In the genomic region with DNA sequence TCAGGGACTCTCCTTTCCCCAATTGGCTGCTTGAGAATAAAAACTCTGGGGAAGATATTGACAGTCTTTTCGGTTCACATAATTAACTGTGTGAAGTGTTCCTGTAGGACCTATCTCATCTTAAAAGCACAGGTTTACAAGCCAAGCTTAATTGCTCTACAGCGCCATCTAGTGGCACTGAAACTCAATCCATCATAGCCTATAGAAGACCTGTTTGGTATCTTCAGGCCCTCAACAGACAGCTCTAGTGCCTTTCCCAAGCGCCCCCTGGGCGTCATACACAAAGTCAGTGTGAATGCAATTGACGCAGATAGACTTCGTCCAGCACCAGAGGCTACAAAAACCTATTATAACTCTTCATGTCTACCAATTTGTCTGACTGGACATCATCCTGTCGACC, we compare ENCODE assay signal across 10 mouse cellular contexts.
DNase-seq lines count a peak whose midpoint lies in the region; ATAC-seq lines count a peak whose summit lies in the region.
"Had no signal": no experiment of that assay in that cellular context is flagged by ENCODE, and none has a peak within 500 bp of the region (broad histone marks: within the 10 kb centered on the region; RNA-seq: fewer than 3 reads in every experiment).

No protein-coding gene starts in this region.

- intact Hi-C loops in left cerebral cortex, postnatal 25 days (cut with DNase I) = loop anchor here (5.0 kb wide), 1 partner anchor 663 kb away; no protein-coding TSS in a partner anchor

- no peaks in the 10 kb centered on the region for H3K36me3 ChIP-seq in liver, embryonic 12.5 days
- H3K36me3 ChIP-seq in forebrain, embryonic 16.5 days (ENCODE audit: control insufficient read depth, insufficient read depth) = no peaks in the 10 kb centered on the region
- no peaks in the 10 kb centered on the region for H3K36me3 ChIP-seq in intestine, embryonic 16.5 days (ENCODE audit: control insufficient read depth, insufficient read depth, low read length)
- no peaks in the 10 kb centered on the region for H3K36me3 ChIP-seq in midbrain, embryonic 14.5 days (ENCODE audit: control insufficient read depth, insufficient read depth, low read length)
- H3K36me3 ChIP-seq: embryonic facial prominence, embryonic 13.5 days; stomach, embryonic 15.5 days had no signal

- H3K9me3 ChIP-seq in liver, embryonic 12.5 days (replicated peaks) = no peaks in the 10 kb centered on the region
- H3K9me3 ChIP-seq in forebrain, embryonic 16.5 days (ENCODE audit: control insufficient read depth, low read length) = no peaks in the 10 kb centered on the region
- H3K9me3 ChIP-seq in intestine, embryonic 16.5 days (ENCODE audit: control insufficient read depth, low read length) = no peaks in the 10 kb centered on the region
- H3K9me3 ChIP-seq in midbrain, embryonic 14.5 days (ENCODE audit: control insufficient read depth, low read length) = no peaks in the 10 kb centered on the region
- H3K9me3 ChIP-seq: stomach, embryonic 15.5 days had no signal

- H3K4me2 ChIP-seq in liver, embryonic 12.5 days = no peak overlapping the region
- H3K4me2 ChIP-seq in forebrain, embryonic 16.5 days (ENCODE audit: low read length) = no peak overlapping the region
- no peak overlapping the region for H3K4me2 ChIP-seq in intestine, embryonic 16.5 days (ENCODE audit: low read depth, low read length)
- no peak overlapping the region for H3K4me2 ChIP-seq in midbrain, embryonic 14.5 days (ENCODE audit: low read length)
- H3K4me2 ChIP-seq: embryonic facial prominence, embryonic 13.5 days; stomach, embryonic 15.5 days had no signal

- WGBS in liver, embryonic 12.5 days (ENCODE audit: insufficient replicate concordance) = 30% methylated on average over 7 of the region's 7 CpGs
- 37% methylated on average over 7 of the region's 7 CpGs for WGBS in forebrain, embryonic 16.5 days
- 36% methylated on average over 7 of the region's 7 CpGs for WGBS in intestine, embryonic 16.5 days
- WGBS in midbrain, embryonic 14.5 days = 38% methylated on average over 7 of the region's 7 CpGs

- ATAC-seq in liver, embryonic 12.5 days = no peak
- peak; percentile 68; the same call in 1 of the 2 replicates for ATAC-seq in forebrain, embryonic 16.5 days
- peak; percentile 60; the same call in 1 of the 2 replicates for ATAC-seq in intestine, embryonic 16.5 days
- ATAC-seq in midbrain, embryonic 14.5 days (ENCODE audit: low FRiP score, low TSS enrichment) = peak; percentile 50

- no peaks in the 10 kb centered on the region for H3K27me3 ChIP-seq in liver, embryonic 12.5 days (replicated peaks)
- H3K27me3 ChIP-seq in forebrain, embryonic 16.5 days (replicated peaks; ENCODE audit: control insufficient read depth, insufficient read depth, low read length) = no peaks in the 10 kb centered on the region
- no peaks in the 10 kb centered on the region for H3K27me3 ChIP-seq in intestine, embryonic 16.5 days (replicated peaks; ENCODE audit: control insufficient read depth, insufficient read depth, low read length)
- H3K27me3 ChIP-seq in midbrain, embryonic 14.5 days (ENCODE audit: control insufficient read depth, insufficient read depth, low read length) = no peaks in the 10 kb centered on the region
- H3K27me3 ChIP-seq: embryonic facial prominence, embryonic 13.5 days; stomach, embryonic 15.5 days had no signal

- no peaks in the 10 kb centered on the region for H3K4me1 ChIP-seq in liver, embryonic 12.5 days
- no peaks in the 10 kb centered on the region for H3K4me1 ChIP-seq in forebrain, embryonic 16.5 days (replicated peaks; ENCODE audit: control insufficient read depth, insufficient read depth, low read length)
- H3K4me1 ChIP-seq in intestine, embryonic 16.5 days (ENCODE audit: control insufficient read depth, insufficient read depth, low read length) = no peaks in the 10 kb centered on the region
- H3K4me1 ChIP-seq in midbrain, embryonic 14.5 days (ENCODE audit: control insufficient read depth, insufficient read depth, low read length) = no peaks in the 10 kb centered on the region
- H3K4me1 ChIP-seq: embryonic facial prominence, embryonic 13.5 days; stomach, embryonic 15.5 days had no signal

- DNase-seq in liver = peak; percentile 68
- peak; percentile 52 for DNase-seq in cerebellum, adult 11 months
- DNase-seq in left cerebral cortex, postnatal 25 days (ENCODE audit: low spot score in 2 of 2) = peak; percentile 55 to 66
- peak; percentile 85 for DNase-seq in midbrain, embryonic 14.5 days
- peak; percentile 36 to 41 for DNase-seq in spleen, postnatal 36 days (ENCODE audit: low spot score in 2 of 2)

- H3K4me3 ChIP-seq in liver, embryonic 12.5 days = no peak overlapping the region
- H3K4me3 ChIP-seq in forebrain, embryonic 16.5 days (replicated peaks; ENCODE audit: low read length) = no peak overlapping the region
- H3K4me3 ChIP-seq in intestine, embryonic 16.5 days (ENCODE audit: low read length) = no peak overlapping the region
- no peak overlapping the region for H3K4me3 ChIP-seq in midbrain, embryonic 14.5 days (replicated peaks; ENCODE audit: low read depth, low read length)
- H3K4me3 ChIP-seq: embryonic facial prominence, embryonic 13.5 days; stomach, embryonic 15.5 days had no signal

- H3K9ac ChIP-seq in liver, embryonic 12.5 days = no peak overlapping the region
- H3K9ac ChIP-seq in forebrain, embryonic 16.5 days (replicated peaks; ENCODE audit: low read depth, low read length) = no peak overlapping the region
- H3K9ac ChIP-seq in intestine, embryonic 16.5 days (ENCODE audit: low read depth, low read length) = no peak overlapping the region
- H3K9ac ChIP-seq in midbrain, embryonic 14.5 days (replicated peaks; ENCODE audit: low read length) = no peak overlapping the region
- H3K9ac ChIP-seq: embryonic facial prominence, embryonic 13.5 days; stomach, embryonic 15.5 days had no signal

- no peak overlapping the region for H3K27ac ChIP-seq in liver, embryonic 12.5 days
- H3K27ac ChIP-seq in forebrain, embryonic 16.5 days (ENCODE audit: low read length) = no peak overlapping the region
- H3K27ac ChIP-seq in intestine, embryonic 16.5 days (ENCODE audit: low read length) = no peak overlapping the region
- H3K27ac ChIP-seq in midbrain, embryonic 14.5 days (replicated peaks; ENCODE audit: low read depth, low read length) = no peak overlapping the region
- H3K27ac ChIP-seq: embryonic facial prominence, embryonic 13.5 days; stomach, embryonic 15.5 days had no signal
